Mouse (Mus musculus): ENCODE results near the gene Cadm2. TPM values are rescaled to one million over a fixed set of nuclear protein-coding genes. Genes with fewer than 3 reads are reported as not detected.

Cadm2 gene
- polyA plus RNA-seq, 1 experiment from 2014 or later, result 2.1 TPM

- Histone ChIP-seq H3K27ac (no peak overlapping the region), H3K4me2 (no peak overlapping the region), H3K27me3 (replicated peaks) (no peaks in the 10 kb centered on the region), H3K4me1 (no peaks in the 10 kb centered on the region), H3K4me3 (replicated peaks) (no peak overlapping the region), H3K9ac (no peak overlapping the region), H3K36me3 (no peaks in the 10 kb centered on the region), H3K9me3 (no peaks in the 10 kb centered on the region)
- WGBS, result 34% methylated on average over 1 of the region's 1 CpGs
- no peak for ATAC-seq (ENCODE audit: insufficient read depth, low FRiP score, low read depth)
Observed at GRCm38 (mm10) chr16:66622423-66622822, 998.3 kb downstream of the Cadm2 start.

GRCm38 (mm10) chr16:66612624-66613023 lies 1008.1 kb downstream of the Cadm2 start:
- Histone ChIP-seq H3K4me3 (replicated peaks) (no peak overlapping the region), H3K9me3 (no peaks in the 10 kb centered on the region), H3K27ac (no peak overlapping the region), H3K36me3 (no peaks in the 10 kb centered on the region), H3K4me2 (no peak overlapping the region), H3K27me3 (replicated peaks) (no peaks in the 10 kb centered on the region), H3K4me1 (no peaks in the 10 kb centered on the region), H3K9ac (no peak overlapping the region)
- no peak for ATAC-seq (ENCODE audit: insufficient read depth, low FRiP score, low read depth)
- WGBS, result 75% methylated on average over 5 of the region's 5 CpGs

Data from stomach, embryonic 15.5 days (tissue).